Mouse (Mus musculus): ENCODE measurements around the gene Hyls1.

DNA sequence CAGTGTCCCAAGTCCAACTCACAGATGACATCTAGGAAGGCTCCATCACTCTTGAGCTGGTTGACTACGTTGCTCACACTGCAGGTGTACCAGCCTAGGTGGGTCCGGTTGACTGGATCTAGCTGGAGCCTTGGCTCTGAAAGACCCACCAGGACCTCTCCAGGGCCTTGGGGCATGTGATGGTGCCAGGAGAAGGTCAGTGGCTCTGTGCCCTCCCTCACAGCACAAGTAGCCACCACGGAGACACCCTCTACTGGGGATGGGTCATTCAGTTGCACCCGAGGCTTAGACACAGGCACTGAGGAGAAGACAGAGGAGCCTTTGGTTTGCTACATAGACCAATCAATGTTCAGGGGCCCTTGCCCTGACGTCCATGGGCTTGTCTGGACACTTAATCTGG, 54.0 kb downstream of the Hyls1 start:
- TF ChIP-seq CTCF (IDR thresholded peaks at IDR 0.05; ENCODE audit: borderline replicate concordance, control insufficient read depth, extremely low read depth, insufficient read depth, low read length, poor library complexity) (no peak), POLR2A (IDR thresholded peaks at IDR 0.05; ENCODE audit: control insufficient read depth, extremely low read depth, insufficient read depth, low read length, poor library complexity) (no peak)
